Mouse (Mus musculus): ENCODE measurements around the gene Ssh1. TPM values are rescaled to one million over a fixed set of nuclear protein-coding genes. Genes with fewer than 3 reads are reported as not detected.

Gene Ssh1
- polyA plus RNA-seq, 1 experiment from 2014 or later = 5.3 TPM

DNA sequence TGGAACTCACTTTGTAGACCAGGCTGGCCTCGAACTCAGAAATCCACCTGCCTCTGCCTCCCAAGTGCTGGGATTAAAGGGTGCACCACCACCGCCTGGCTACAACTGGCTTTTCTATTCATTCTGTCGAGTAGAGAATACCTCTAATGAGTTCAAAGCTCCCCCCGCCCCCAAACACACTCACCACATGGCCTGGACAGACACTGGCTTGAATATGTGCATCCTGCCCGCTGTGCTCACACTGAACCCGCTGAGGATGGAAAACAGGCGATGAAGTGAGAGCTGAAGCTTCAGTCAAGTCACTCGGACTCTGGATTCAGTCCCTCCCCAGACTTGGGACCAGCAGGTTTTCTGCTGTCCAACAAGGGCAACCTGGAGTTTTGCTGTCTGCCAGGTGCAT is 33.3 kb downstream of the Ssh1 start:
- Histone ChIP-seq H3K9me3 (ENCODE audit: control insufficient read depth, low read length) (no peaks in the 10 kb centered on the region), H3K27ac (replicated peaks) (no peak overlapping the region), H3K27me3 (ENCODE audit: control insufficient read depth, insufficient read depth, low read length) (no peaks in the 10 kb centered on the region), H3K36me3 (ENCODE audit: control insufficient read depth, insufficient read depth, low read length) (peaks cover 8% of the 10 kb centered on the region), H3K4me1 (replicated peaks; ENCODE audit: control insufficient read depth, insufficient read depth) (no peaks in the 10 kb centered on the region), H3K4me2 (replicated peaks; ENCODE audit: low read depth) (no peak overlapping the region), H3K9ac (ENCODE audit: low read length) (no peak overlapping the region), H3K4me3 (ENCODE audit: low read depth, low read length) (no peak overlapping the region)
- TF ChIP-seq CTCF (IDR thresholded peaks at IDR 0.05; ENCODE audit: low read depth) (no peak), EP300 (optimal IDR thresholded peaks at IDR 0.05) (no peak)
- no peak for DNase-seq (ENCODE audit: low spot score)
- ATAC-seq (ENCODE audit: low FRiP score, low TSS enrichment) = no peak
- WGBS = 79% methylated on average over 8 of the region's 8 CpGs

DNA sequence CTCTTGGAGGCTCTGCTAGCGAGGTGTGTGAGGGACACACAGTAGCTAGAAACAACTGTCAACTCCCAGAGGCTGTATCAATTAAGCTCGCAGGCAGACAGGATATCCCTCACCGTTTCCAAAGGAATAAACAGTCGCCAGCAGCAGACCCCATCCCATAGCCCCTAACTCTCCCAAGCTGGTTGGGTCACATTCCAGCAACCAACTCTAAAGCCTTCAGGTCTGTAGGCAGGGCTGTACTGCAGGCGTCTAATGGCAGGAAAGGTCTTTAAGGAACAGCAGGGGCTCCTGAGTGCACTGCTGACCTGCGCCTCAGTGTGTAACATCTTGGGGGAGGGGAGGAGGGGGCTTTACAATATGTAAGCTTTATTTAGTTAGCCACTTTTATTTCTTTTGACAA is 34.7 kb downstream of the Ssh1 start:
- Histone ChIP-seq H3K4me2 (replicated peaks; ENCODE audit: low read depth) (no peak overlapping the region), H3K36me3 (ENCODE audit: control insufficient read depth, insufficient read depth, low read length) (peaks cover 8% of the 10 kb centered on the region), H3K9ac (ENCODE audit: low read length) (no peak overlapping the region), H3K4me3 (ENCODE audit: low read depth, low read length) (no peak overlapping the region), H3K27ac (replicated peaks) (no peak overlapping the region), H3K4me1 (replicated peaks; ENCODE audit: control insufficient read depth, insufficient read depth) (no peaks in the 10 kb centered on the region), H3K27me3 (ENCODE audit: control insufficient read depth, insufficient read depth, low read length) (no peaks in the 10 kb centered on the region), H3K9me3 (ENCODE audit: control insufficient read depth, low read length) (no peaks in the 10 kb centered on the region)
- ATAC-seq (ENCODE audit: low FRiP score, low TSS enrichment) (no peak), DNase-seq (ENCODE audit: low spot score) (no peak)
- TF ChIP-seq EP300 (optimal IDR thresholded peaks at IDR 0.05) (no peak), CTCF (IDR thresholded peaks at IDR 0.05; ENCODE audit: low read depth) (no peak)
- 32% methylated on average over 6 of the region's 6 CpGs for WGBS

DNA sequence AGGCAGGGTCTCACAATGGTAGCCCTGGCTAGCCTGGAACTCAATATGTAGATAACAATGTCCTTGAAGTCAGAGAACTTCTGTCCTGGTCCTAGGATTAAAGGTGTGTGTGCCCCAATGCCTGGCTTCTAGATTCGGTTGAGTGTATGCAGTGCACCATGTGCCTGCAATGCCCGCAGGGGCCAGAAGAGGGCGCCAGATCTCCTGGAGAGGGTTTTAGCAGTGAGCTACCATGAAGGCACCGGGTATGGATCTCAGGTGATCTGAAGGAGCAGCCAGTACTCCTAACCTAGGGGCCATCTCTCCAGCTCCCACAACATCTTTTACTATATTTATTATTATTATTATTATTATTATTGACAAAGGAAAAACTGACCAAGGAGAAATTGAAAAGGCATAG is 37.2 kb downstream of the Ssh1 start:
- ATAC-seq (ENCODE audit: low FRiP score, low TSS enrichment) = peak; percentile 67; the same call in 1 of the 2 replicates

DNA sequence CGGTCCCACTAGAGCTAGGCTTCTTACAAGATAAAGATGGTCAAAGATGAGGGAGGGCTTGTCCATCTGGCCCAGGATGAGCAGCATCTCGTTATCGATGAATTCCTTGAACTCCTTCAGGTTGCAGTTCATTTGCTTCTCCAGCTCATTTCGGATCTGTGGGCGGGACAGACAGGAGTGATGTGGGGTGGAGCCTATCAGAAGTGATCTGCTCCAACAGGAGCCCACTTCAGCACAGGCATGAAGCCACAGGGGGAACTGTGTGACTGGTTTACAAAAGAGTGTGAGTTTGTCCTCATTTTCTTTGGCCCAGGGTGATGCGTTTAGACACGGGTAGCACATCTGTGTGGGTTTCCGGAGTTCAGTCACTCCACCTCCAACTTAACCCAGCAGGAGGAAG is 38.0 kb downstream of the Ssh1 start:
- TF ChIP-seq EP300 (optimal IDR thresholded peaks at IDR 0.05) = no peak
- no peak for TF ChIP-seq CTCF (IDR thresholded peaks at IDR 0.05; ENCODE audit: low read depth)
- Histone ChIP-seq H3K4me3 (ENCODE audit: low read depth, low read length) (no peak overlapping the region), H3K27me3 (ENCODE audit: control insufficient read depth, insufficient read depth, low read length) (no peaks in the 10 kb centered on the region), H3K9ac (ENCODE audit: low read length) (no peak overlapping the region), H3K36me3 (ENCODE audit: control insufficient read depth, insufficient read depth, low read length) (peaks cover 10% of the 10 kb centered on the region), H3K9me3 (ENCODE audit: control insufficient read depth, low read length) (no peaks in the 10 kb centered on the region), H3K4me2 (replicated peaks; ENCODE audit: low read depth) (no peak overlapping the region), H3K27ac (replicated peaks) (no peak overlapping the region), H3K4me1 (replicated peaks; ENCODE audit: control insufficient read depth, insufficient read depth) (no peaks in the 10 kb centered on the region)
- WGBS = 88% methylated on average over 8 of the region's 8 CpGs
- no peak for ATAC-seq (ENCODE audit: low FRiP score, low TSS enrichment)
- no peak for DNase-seq (ENCODE audit: low spot score)

More for the DNA sequence above, 37.2 kb downstream of the Ssh1 start:
- no peak overlapping the region for H3K27ac ChIP-seq (replicated peaks)
- no peak overlapping the region for H3K4me3 ChIP-seq (ENCODE audit: low read depth, low read length)
- 9% methylated on average over 4 of the region's 4 CpGs for WGBS
- H3K4me1 ChIP-seq (replicated peaks; ENCODE audit: control insufficient read depth, insufficient read depth) = no peaks in the 10 kb centered on the region
- H3K27me3 ChIP-seq (ENCODE audit: control insufficient read depth, insufficient read depth, low read length) = no peaks in the 10 kb centered on the region
- peaks cover 10% of the 10 kb centered on the region for H3K36me3 ChIP-seq (ENCODE audit: control insufficient read depth, insufficient read depth, low read length)
- peak; percentile 94 for DNase-seq (ENCODE audit: low spot score)
- peak; percentile 96 for TF ChIP-seq CTCF (IDR thresholded peaks at IDR 0.05; ENCODE audit: low read depth)
- TF ChIP-seq EP300 (optimal IDR thresholded peaks at IDR 0.05) = no peak
- no peak overlapping the region for H3K9ac ChIP-seq (ENCODE audit: low read length)
- no peak overlapping the region for H3K4me2 ChIP-seq (replicated peaks; ENCODE audit: low read depth)
- no peaks in the 10 kb centered on the region for H3K9me3 ChIP-seq (ENCODE audit: control insufficient read depth, low read length)

DNA sequence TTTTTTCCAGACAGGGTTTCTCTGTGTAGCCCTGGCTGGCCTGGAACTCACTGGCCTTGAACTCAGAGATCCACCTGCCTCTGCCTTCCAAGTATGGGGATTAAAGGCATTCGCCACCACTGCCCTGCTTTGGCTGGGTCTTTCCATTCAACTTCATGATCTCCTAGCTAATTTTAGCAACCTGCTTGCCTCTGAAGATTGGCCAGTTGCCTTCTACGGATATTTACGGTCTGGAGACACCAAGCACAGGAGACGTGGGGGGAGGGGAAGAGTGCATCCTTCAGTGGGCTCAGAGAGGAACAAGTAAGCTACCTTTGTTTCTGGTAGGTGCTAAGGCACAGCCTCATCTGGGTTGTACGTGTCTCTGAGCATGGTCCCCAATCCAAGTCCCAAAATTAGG is 38.4 kb downstream of the Ssh1 start:
- Histone ChIP-seq H3K4me1 (replicated peaks; ENCODE audit: control insufficient read depth, insufficient read depth) (no peaks in the 10 kb centered on the region), H3K27me3 (ENCODE audit: control insufficient read depth, insufficient read depth, low read length) (no peaks in the 10 kb centered on the region), H3K9ac (ENCODE audit: low read length) (no peak overlapping the region), H3K36me3 (ENCODE audit: control insufficient read depth, insufficient read depth, low read length) (peaks cover 15% of the 10 kb centered on the region), H3K4me2 (replicated peaks; ENCODE audit: low read depth) (no peak overlapping the region), H3K9me3 (ENCODE audit: control insufficient read depth, low read length) (no peaks in the 10 kb centered on the region), H3K4me3 (ENCODE audit: low read depth, low read length) (no peak overlapping the region), H3K27ac (replicated peaks) (no peak overlapping the region)
- WGBS = 85% methylated on average over 5 of the region's 5 CpGs
- DNase-seq (ENCODE audit: low spot score) (no peak), ATAC-seq (ENCODE audit: low FRiP score, low TSS enrichment) (no peak)
- TF ChIP-seq CTCF (IDR thresholded peaks at IDR 0.05; ENCODE audit: low read depth) (no peak), EP300 (optimal IDR thresholded peaks at IDR 0.05) (no peak)

DNA sequence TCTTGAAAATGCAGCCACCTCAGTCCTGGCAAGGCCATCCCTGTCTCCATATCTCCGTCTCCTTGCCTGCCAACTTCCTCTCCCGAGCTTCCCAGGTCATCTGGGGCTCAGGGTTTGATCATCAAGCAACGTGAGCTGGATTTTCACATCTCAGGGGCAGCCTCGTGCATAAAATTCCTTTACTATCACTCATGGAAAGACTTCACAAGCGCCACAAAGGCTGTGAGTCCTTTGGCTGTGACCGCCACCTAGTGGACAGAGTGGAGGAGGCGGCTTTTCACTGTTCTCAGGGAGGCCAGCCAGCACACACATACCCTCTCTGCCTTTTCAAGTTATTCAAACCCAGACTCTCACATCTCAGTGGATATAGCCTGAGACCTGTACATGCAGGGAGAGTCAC is 39.3 kb downstream of the Ssh1 start:
- DNase-seq (ENCODE audit: low spot score) (peak; percentile 85), ATAC-seq (ENCODE audit: low FRiP score, low TSS enrichment) (peak; percentile 63; the same call in 1 of the 2 replicates)
- no peaks in the 10 kb centered on the region for H3K9me3 ChIP-seq (ENCODE audit: control insufficient read depth, low read length)
- H3K4me2 ChIP-seq (replicated peaks; ENCODE audit: low read depth) = no peak overlapping the region
- no peak overlapping the region for H3K9ac ChIP-seq (ENCODE audit: low read length)
- WGBS = 8% methylated on average over 7 of the region's 7 CpGs
- H3K4me1 ChIP-seq (replicated peaks; ENCODE audit: control insufficient read depth, insufficient read depth) = no peaks in the 10 kb centered on the region
- H3K27me3 ChIP-seq (ENCODE audit: control insufficient read depth, insufficient read depth, low read length) = no peaks in the 10 kb centered on the region
- H3K36me3 ChIP-seq (ENCODE audit: control insufficient read depth, insufficient read depth, low read length) = peaks cover 22% of the 10 kb centered on the region
- no peak overlapping the region for H3K27ac ChIP-seq (replicated peaks)
- TF ChIP-seq EP300 (optimal IDR thresholded peaks at IDR 0.05) (no peak), CTCF (IDR thresholded peaks at IDR 0.05; ENCODE audit: low read depth) (peak; percentile 99)
- no peak overlapping the region for H3K4me3 ChIP-seq (ENCODE audit: low read depth, low read length)

Data from stomach, postnatal 0 days (tissue).